Mouse (Mus musculus) macrophage (primary cell): ENCODE measurements around the gene Gm11084. TPM values are rescaled to one million over a fixed set of nuclear protein-coding genes. Genes with fewer than 3 reads are reported as not detected.
"Not testable (repeated sequence)": the region's sequence is repeated elsewhere in the genome, so short reads cannot be mapped to it uniquely, and the experiment has no call there.

Experiments used
- H3K27ac ChIP-seq: fragments of 350-480 bp; formaldehyde crosslinking; 2 replicates; pipeline ENCODE4 v1.9.0; 2021
- H3K36me3 ChIP-seq: fragments of 350-480 bp; formaldehyde crosslinking; 2 replicates; pipeline ENCODE4 v1.9.0; 2021; ENCODE audit errors: inconsistent target
- H3K4me3 ChIP-seq: fragments of 350-480 bp; formaldehyde crosslinking; 2 replicates; pipeline ENCODE4 v1.9.0; 2021; ENCODE audit errors: inconsistent target
- H3K79me2 ChIP-seq: fragments of 350-480 bp; formaldehyde crosslinking; 2 replicates; pipeline ENCODE4 v1.9.0; 2021; ENCODE audit errors: inconsistent target
- whole genome bisulfite sequencing: methylation state at CpG from one replicate; pipeline ENCODE4 v1.1.7; 2026; ENCODE audit warnings: inconsistent platforms; ENCODE audit not compliant: missing documents; 5-methylcytosine and 5-hydroxymethylcytosine counted together
- polyA plus RNA-seq: library from polyadenylated mRNA; stranded (reverse); fragments of 250-400 nt; gene quantifications from 3 replicates; pipeline ENCODE4 v1.2.4, GENCODE M21; 2018; ENCODE audit warnings: inconsistent platforms

Gene Gm11084
- polyA plus RNA-seq, 1 experiment from 2014 or later: not detected

DNA sequence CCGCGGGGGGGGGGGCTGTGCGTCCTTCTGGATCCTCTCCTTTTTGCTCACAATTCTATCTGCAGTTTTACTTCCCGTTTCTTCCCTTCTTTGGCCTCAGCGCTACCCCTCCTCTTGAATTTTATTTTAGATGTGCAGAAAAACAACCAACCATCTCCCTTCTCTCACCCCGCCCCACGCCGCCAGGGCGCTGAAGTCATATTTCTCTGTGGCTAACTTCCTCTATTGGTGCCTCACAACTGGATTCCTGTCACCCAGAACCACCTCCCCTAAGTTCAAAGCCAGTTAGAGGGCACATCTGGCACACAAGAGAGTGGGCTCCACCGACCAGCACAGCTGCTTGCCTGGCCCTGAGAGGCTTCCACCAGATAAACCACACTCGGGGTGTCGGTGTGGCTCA, 16.5 kb upstream of the Gm11084 start:
- H3K79me2 ChIP-seq: no peaks in the 10 kb centered on the region
- 0% methylated on average over 6 of the region's 12 CpGs for WGBS
- H3K4me3 ChIP-seq: no peak overlapping the region; the same call in 1 of the 2 replicates
- H3K36me3 ChIP-seq: no peaks in the 10 kb centered on the region
- H3K27ac ChIP-seq: peak overlapping the region; percentile 99

DNA sequence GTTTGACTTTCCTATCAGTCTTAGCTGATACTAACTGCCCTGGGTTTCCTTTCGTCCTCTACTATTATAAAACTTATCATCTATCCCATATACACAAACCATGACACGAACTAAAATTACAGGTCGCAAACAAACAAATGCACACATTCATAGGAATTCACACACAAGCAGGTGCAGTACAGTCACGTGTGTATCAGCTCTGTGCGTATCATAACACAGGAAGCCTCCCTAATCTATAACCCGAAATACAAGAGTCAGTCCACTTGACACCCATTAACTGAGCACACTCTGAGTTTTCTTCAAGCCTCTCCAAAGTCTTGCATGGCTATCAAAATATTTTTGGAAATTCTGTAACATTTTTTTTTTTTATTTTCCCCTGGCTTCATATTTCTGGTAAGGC, 15.9 kb upstream of the Gm11084 start:
- Histone ChIP-seq H3K27ac (peak overlapping the region; percentile 99), H3K4me3 (no peak overlapping the region)
- 76% methylated on average over 6 of the region's 6 CpGs for WGBS

DNA sequence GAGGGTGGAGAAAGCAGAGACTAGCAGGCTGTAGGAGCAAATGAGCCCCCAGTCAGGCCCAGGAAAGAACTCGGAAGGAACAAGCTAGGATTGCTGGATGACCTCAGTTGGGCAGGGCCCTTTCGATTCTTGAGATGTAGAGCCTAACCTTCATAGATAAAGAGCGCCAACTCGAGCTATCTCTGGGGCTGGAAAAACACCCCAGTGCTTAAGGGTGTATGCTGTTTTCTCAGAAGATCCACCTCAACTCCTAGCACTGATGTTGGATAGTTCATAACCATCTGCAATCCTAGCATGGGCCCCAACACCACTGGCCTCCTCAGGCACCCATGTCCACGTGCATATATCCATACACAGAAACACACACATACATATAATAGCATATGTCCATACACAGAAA, 15.5 kb upstream of the Gm11084 start:
- 87% methylated on average over 5 of the region's 5 CpGs for WGBS
- no peaks in the 10 kb centered on the region for H3K36me3 ChIP-seq
- no peaks in the 10 kb centered on the region for H3K79me2 ChIP-seq
- peak overlapping the region; percentile 99 for H3K27ac ChIP-seq
- H3K4me3 ChIP-seq: no peak overlapping the region

More for the DNA sequence above, 15.9 kb upstream of the Gm11084 start:
- H3K36me3 ChIP-seq: no peaks in the 10 kb centered on the region
- H3K79me2 ChIP-seq: no peaks in the 10 kb centered on the region

DNA sequence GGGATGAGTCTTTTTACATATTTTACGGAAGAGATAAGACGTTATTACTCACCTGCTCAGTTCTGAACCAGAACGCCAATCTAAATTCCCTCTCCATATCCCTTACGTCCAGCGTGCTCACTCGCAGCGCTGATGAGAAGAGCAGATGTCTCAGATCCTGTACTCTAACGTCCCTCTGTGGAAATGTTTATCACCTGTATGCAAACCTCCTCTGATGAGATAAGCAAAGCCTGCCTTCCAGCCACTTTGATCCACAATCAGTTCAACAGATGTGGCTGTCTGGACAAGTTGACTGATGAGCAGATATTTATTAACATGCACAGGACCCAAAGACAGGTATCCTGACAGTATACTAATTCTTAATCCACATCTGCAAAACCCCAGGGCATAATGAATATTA, 13.7 kb upstream of the Gm11084 start:
- no peak overlapping the region for H3K4me3 ChIP-seq
- H3K27ac ChIP-seq: no peak overlapping the region
- WGBS: 84% methylated on average over 3 of the region's 8 CpGs
- H3K36me3 ChIP-seq: no peaks in the 10 kb centered on the region
- no peaks in the 10 kb centered on the region for H3K79me2 ChIP-seq

DNA sequence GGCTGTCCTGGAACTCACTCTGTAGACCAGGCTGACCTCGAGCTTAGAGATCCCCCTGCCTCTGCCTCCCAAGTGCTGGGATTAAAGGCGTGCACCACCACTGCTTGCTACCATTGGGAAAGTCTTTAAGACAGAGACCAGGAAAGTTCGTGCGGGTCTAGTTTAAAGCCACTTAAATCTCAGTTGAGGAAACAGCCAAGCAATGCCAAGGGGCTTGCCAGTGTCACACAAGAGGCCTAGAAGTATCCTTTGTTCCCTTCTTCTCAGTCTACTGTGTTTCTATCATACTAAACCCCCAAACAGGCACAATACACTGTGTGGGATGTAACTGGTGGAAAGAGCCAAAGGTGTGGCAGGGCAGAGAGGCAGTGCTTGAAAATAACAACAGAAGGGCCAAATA, 11.1 kb upstream of the Gm11084 start:
- WGBS: 88% methylated on average over 4 of the region's 4 CpGs
- H3K4me3 ChIP-seq: no peak overlapping the region
- H3K79me2 ChIP-seq: no peaks in the 10 kb centered on the region
- H3K36me3 ChIP-seq: no peaks in the 10 kb centered on the region
- no peak overlapping the region for H3K27ac ChIP-seq

DNA sequence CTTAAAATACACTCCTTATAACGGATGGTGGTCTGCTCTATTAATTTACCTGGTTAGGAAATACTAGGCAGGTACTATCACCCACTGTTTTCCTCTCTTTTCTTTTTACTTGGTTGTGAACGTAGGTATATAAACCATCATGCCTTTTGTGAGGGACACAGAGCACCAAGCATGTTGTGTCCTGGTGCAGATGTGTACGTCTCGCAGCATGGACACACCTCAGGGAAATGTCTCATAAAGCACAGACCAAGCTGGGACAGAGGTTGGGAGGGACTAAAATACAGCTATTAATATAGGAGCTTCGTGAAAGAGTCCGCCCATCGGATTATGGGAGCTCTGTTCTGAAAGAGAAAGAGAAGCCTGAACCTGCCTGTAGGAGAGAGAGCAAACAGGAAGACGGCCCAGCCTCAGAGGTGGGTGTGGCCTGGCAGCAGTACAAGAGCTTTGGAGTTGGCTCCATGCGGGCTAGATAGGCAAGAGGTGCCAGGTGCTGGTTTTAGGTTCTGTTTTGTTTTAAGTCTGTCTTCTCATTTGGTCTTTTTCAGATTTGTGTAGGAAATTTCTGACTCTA, 10.4 kb upstream of the Gm11084 start:
- Histone ChIP-seq H3K36me3 (no peaks in the 10 kb centered on the region), H3K4me3 (no peak overlapping the region), H3K79me2 (no peaks in the 10 kb centered on the region), H3K27ac (peak overlapping the region; percentile 82)
- 18% methylated on average over 9 of the region's 9 CpGs for WGBS

DNA sequence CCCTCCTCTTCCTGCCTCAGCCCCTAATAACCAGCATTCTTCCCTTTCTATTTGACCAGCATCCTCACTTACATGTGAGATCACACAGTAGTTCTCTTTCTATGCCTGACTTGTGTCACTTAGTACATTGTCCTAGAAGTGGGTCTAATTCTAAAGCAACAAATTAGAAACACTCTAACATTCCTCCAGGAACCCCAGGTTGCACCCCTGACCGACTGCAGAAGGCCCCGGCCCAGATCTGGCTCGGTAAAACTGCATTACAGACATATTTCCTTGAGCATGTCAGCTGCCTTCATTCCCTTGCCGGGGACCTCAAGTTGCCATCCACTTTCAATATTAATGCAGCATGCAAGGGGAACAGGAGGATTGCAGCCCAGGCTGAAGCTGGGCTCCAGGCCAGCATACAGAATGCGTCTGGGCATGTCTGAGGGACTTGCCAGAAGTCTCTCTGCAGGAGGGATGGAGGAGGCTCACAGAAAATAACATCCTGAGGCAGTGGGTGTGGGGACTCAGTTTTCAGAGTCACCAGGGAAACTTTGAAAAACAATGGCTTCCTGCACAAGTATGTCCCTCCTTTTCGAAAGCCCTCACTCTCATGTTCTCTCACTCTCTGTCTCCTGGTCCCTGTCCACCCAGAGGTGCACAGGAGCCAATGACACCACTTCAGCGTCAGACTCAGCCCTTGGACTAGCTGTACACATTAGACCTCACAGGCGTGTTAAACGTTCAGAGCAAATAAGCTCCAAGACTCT, 9.0 kb upstream of the Gm11084 start:
- Histone ChIP-seq H3K79me2 (no peaks in the 10 kb centered on the region), H3K4me3 (no peak overlapping the region), H3K27ac (peak overlapping the region; percentile 82), H3K36me3 (no peaks in the 10 kb centered on the region)
- 34% methylated on average over 9 of the region's 9 CpGs for WGBS

DNA sequence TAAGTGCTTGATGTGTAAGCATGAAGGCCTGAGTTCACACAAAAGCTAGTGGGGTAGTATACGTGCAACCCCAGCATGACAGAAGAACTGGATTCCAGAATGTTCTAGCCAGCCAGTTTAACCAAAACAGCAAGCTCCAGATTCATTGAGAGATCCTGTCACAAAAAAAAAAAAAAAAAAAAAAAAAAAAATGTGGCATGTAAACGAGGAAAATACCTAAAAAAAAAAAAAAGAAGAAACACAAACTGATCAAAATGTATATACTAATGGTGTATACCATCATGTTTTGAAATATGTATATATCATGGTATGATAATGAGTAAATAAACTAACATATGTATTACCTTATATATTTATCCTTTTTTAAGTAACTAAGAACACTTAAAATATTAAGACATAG, 7.6 kb upstream of the Gm11084 start:
- Histone ChIP-seq H3K27ac (no peak overlapping the region), H3K79me2 (no peaks in the 10 kb centered on the region), H3K36me3 (no peaks in the 10 kb centered on the region), H3K4me3 (no peak overlapping the region)
- no CpG with 5 or more reads among the region's 2 CpGs for WGBS

DNA sequence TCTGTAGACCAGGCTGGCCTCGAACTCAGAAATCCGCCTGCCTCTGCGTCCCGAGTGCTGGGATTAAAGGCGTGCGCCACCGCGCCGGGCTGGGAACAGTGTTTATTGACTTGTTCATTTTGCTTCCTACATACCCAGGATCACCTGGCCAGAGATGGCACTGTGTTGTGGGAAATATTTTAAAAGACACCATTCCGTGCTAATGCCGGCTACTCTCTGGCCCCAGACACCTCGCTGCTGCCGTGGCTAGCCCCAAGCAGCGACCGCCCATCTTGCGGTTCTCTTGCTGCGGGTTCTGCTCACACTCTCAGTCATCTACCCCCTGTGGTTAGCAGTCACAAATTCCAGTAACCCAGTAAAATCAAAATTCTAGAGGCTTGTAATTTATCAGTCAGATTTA, 6.0 kb upstream of the Gm11084 start:
- H3K36me3 ChIP-seq: no peaks in the 10 kb centered on the region
- 95% methylated on average over 17 of the region's 17 CpGs for WGBS
- H3K27ac ChIP-seq: no peak overlapping the region; the same call in 1 of the 2 replicates
- no peak overlapping the region for H3K4me3 ChIP-seq
- no peaks in the 10 kb centered on the region for H3K79me2 ChIP-seq

DNA sequence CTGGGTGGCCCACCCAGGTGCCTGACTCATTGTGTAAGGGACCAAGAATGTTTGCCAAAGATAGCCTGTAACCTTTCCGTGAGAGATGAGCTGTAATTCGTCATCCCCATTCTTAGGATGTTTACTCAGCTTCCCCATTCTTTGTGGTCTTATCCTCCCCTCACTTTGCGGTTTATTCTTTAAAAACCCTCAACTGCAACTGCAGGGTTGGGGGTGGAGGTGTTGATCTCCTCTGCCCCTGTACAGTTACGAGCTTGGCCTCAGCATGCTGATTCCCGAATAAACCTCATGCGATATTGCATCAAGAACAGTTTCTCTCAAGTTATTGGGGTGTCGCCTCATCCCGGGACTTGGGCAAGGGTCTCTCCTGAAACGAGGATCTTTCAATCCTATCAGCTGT, 2.4 kb upstream of the Gm11084 start:
- WGBS: 91% methylated on average over 9 of the region's 9 CpGs

DNA sequence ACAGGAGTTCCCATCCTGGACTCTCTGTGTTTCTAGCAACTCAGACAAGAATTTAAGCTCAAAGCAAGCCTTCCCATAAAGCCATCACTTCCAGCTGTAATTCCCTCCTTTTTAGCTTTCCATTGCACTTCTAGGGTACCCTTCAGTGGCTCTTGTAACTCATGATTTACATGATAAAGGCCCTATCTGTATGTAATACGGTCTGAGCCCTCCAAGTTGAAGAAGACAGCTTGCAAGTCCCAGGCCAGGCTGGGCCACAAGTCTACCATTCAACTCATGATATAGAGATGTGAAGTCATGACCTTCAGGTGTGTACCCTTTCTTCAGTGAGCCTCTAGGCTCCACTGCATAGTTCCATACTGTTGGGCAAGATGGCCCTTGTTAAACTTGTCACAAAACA, 1.0 kb downstream of the Gm11084 start:
- Histone ChIP-seq H3K79me2 (peaks cover 21% of the 10 kb centered on the region; the same call in 1 of the 2 replicates), H3K4me3 (no peak overlapping the region), H3K36me3 (no peaks in the 10 kb centered on the region), H3K27ac (peak overlapping the region; percentile 84; the same call in 1 of the 2 replicates)
- 100% methylated on average over 1 of the region's 1 CpGs for WGBS

More for the DNA sequence above, 2.4 kb upstream of the Gm11084 start:
- not testable (repeated sequence) for H3K79me2 ChIP-seq, H3K4me3 ChIP-seq, H3K36me3 ChIP-seq
- peak overlapping the region; percentile 96 for H3K27ac ChIP-seq

DNA sequence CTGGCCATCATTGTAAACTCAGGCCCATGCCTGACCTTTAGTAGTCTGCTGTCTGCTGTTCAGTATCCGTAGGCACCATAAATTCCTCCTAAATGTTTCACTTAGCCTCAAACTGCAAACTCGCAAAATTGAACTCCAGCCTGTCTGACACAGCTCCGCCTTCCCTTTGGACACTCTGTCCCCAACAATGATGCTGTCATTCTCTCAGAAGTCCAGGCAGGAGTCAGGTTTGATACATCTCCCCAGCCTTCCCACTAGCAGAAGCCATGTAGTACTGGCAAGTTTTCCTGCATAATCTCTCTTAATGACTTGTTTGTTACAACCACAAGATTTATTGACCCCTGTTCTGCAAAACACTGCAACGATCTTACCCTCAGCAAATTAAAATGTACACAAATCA, 1.7 kb downstream of the Gm11084 start:
- Histone ChIP-seq H3K27ac (peak overlapping the region; percentile 84), H3K79me2 (peaks cover 21% of the 10 kb centered on the region; the same call in 1 of the 2 replicates), H3K36me3 (no peaks in the 10 kb centered on the region), H3K4me3 (no peak overlapping the region)
- WGBS: 75% methylated on average over 4 of the region's 4 CpGs

DNA sequence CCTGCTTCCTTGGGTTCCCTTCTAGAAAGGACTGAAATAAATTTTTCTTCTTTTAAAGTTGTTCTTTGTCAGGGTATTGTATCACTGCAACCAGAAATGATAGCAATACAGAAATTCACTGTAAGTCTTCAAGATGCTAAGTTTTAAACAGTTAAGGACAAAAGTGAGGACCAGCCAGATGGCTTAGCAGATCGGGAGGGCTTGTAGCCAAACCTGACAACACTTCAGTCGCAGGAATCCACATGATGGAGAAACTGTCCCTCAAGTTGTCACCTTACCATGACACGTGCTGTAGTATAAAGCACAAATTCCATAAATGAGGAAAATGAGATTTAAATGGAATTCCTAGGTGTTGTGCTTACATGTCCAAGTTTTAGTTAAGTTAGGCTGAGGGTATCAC, 3.3 kb downstream of the Gm11084 start:
- Histone ChIP-seq H3K36me3 (no peaks in the 10 kb centered on the region), H3K79me2 (peaks cover 24% of the 10 kb centered on the region), H3K27ac (no peak overlapping the region), H3K4me3 (no peak overlapping the region)
- 100% methylated on average over 3 of the region's 3 CpGs for WGBS

DNA sequence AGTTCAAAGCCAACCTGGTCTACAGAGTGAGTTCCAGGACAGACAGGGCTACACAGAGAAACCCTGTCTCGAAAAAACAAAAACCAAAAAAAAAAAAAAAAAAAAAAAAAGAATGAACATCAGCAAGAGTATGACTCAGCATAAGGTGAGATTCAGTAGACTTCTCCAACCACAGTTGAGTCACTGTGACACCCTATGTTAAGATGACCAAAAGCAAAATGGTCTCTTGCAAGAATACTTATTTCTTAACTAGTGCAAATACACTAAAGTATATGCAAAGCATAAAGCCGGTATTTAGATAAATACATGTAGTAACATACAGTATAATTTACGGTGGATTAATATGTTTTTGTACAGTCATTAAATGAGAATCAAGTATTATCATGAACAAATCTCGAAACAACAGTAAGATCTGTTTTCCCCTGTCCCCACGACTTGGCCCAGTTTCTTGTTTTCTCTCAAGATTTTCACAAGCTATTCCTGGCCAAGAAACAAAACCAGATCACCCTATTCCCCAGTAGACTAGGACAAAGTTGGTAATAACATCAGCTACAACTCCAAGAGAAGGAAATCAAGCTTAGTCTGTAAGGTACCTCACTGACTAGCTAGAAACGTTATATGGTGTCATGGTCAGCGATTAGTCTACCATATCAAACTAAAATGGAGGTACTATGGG, 4.3 kb downstream of the Gm11084 start:
- whole genome bisulfite sequencing: 87% methylated on average over 6 of the region's 7 CpGs
- Histone ChIP-seq H3K36me3 (no peaks in the 10 kb centered on the region), H3K27ac (peak overlapping the region; percentile 88), H3K4me3 (no peak overlapping the region), H3K79me2 (peaks cover 34% of the 10 kb centered on the region)
